Mouse (Mus musculus): ENCODE measurements at regions not wholly inside any gene's neighbourhood (a gene's known extent, or its start where the extent isn't known, plus 50 kb on each side); places are given as distances from the start of the nearest gene placed in this dataset.

DNA sequence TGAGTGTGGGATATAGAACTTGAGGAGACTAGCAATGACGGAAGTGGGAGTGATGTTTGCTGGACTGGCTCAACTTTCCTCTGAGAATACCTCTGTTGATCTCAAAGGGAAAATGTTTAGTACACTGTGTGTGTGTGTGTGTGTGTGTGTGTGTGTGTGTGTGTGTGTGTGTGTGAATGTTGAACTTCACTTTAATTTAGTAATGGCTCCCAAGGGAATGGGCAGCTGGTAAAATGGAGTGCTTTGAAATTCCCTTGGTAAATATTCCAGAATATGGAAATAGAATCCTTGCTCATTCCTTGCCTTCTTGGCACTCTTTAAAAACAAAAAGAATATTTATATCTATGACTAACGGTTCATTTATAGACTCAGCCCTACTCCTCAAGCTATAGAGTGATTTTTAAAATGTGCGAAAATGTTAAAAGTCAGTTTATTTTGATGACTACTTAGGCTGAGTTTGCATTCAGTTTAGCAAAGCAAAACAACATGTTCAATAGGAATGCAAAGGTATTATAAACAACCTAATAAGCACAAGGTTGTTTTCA lies 287.6 kb upstream of the Pitrm1 start:
- no peak for DNase-seq

- DNase-seq = no peak
These were observed 286.5 kb upstream of the Pitrm1 start for GRCm38 (mm10) chr13:6261458-6261857.

- no peak for DNase-seq
These were observed 277.4 kb upstream of the Pitrm1 start for GRCm38 (mm10) chr13:6270546-6270945.

DNA sequence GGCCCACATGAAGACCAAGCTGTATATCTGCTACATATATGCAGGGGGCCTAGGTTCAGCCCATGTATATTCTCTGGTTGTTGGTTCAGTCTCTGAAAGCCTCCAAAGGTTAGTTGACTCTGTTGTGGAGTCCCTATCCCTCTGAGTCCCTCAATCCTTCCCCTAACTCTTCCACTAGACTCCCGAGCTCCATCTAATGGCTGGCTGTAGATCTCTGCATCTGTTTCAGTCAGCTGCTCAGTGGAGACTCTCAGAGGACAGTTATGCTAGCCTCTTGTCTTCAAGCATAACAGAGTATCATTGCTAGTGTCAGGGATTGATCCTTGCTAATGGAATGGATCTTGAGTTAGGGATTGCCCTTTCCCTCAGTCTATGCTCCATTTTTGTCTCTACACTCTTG lies 275.0 kb upstream of the Pitrm1 start:
- peak in 1 of 2 experiments; percentile 5 for DNase-seq

DNA sequence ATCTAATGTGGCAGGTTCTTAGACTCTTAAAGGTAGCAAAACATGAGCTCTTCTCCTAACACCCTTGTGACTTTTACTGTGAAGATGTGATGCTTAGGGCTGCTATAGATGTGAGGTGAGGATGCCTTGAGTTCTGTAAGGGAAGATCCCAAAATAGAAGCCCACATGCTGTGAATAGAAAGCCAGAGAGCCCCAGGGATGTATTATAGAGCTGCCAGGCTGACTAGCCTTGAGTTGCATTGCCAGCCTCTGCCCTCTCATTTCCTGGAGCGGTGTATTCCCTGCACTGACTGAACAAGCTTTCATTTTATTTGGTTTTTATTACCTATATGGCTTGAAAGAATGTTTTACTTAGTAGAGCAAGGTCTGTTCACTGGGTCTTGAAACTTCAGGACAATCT lies 267.9 kb upstream of the Pitrm1 start:
- no peak for DNase-seq

- no peak for DNase-seq
These were observed 259.8 kb upstream of the Pitrm1 start for GRCm38 (mm10) chr13:6288109-6288508.

GRCm38 (mm10) chr13:6292098-6292497 lies 255.9 kb upstream of the Pitrm1 start:
- peak in 1 of 2 experiments; percentile 4 for DNase-seq

DNA sequence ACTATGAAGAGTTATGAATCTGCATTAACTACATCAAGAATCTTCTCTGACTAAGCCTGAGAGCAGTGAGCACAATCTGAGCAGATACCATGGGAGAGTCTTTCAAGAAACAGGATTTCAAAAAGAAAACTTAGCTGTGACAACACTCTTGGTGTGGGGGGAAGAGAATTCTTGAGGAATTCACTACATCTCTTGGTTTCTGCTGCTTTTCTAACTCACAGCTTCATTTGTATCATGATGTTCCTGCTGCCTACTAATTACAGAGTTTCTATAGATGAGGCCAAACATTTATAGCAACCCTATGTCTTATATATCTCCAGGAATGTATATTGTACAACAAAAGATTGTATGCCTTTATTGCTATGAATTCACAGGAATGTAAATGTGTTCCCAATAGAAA lies 242.2 kb upstream of the Pitrm1 start:
- DNase-seq = no peak

- DNase-seq = no peak
These were observed 241.3 kb upstream of the Pitrm1 start for GRCm38 (mm10) chr13:6306616-6306988.

DNA sequence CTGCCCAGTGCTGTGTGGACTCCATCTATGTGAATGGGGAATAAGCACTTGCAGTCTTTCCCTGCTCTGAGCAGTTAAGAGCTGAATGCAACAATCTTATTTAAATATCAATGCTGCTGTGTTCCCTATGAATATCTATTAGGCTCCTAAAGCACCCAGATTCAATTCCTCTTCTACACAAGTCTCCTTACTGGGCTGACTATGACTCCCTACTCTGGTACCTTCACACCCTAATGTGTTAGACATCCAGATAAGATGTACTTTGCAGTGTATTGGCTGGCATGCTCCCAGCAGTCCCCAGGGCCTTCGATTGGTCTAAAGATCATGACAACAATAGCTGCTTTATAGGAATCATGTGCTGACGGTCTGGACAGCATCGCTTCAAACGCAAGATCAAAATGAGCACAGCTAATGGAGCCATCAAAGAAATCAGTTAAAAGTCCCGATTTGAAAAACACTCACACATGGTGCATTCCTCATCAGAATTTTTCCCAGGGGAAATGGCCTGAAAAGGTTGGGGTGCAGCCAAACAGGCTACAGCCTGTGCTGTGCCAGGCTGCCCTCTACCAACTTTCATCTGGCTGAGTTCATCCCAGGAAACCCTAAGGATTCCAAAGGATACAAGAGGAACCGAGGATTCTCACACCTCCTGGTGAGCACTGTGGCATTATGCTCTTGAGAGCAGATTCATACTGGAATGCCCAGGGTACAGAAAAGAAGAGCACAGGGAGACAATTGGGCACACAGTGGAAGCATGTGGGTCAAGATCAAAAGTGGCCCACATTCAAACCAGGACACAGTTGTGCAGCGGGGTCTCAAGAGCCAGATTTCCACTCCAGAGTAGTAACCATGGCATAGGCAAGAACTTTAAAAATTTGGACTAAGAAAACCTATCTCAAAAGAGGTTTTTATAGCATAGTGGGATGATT lies 240.7 kb upstream of the Pitrm1 start:
- no peak for DNase-seq

GRCm38 (mm10) chr13:6316201-6316600 lies 231.7 kb upstream of the Pitrm1 start:
- DNase-seq = no peak

GRCm38 (mm10) chr13:6323948-6324347 lies 224.0 kb upstream of the Pitrm1 start:
- no peak for DNase-seq

DNA sequence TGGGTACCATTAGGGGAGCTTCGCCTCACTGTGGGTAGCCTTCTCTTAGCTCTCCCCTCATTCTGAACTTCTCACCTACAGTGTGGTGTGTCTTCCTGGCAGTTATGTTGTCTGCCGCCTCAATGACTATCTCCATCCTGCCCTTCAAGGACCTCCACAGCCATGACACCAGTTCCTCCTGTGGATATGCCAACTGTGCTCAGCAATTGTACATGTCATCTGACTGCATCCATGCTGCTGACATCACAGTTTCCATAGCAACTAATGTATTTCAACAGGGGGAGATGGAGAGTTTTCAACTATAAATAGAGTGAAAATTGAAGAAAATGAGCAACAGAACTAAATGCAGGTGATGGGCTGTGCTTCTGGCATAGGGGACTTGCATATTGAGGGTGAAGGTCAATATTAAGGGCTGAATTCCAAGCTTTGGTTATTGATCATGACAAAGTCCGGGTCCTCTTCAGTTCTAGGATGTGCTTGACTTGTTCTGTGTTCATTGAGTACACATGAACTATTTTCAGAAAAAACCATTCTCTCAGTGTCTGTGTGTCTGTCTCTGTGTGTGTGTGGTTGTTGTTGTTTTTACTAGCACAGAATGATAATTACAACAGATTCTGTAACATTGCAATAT lies 217.5 kb upstream of the Pitrm1 start:
- DNase-seq = no peak

- DNase-seq = no peak
These were observed 207.8 kb upstream of the Pitrm1 start for GRCm38 (mm10) chr13:6340157-6340556.

GRCm38 (mm10) chr13:6341102-6341737 lies 206.7 kb upstream of the Pitrm1 start:
- no peak for DNase-seq

DNA sequence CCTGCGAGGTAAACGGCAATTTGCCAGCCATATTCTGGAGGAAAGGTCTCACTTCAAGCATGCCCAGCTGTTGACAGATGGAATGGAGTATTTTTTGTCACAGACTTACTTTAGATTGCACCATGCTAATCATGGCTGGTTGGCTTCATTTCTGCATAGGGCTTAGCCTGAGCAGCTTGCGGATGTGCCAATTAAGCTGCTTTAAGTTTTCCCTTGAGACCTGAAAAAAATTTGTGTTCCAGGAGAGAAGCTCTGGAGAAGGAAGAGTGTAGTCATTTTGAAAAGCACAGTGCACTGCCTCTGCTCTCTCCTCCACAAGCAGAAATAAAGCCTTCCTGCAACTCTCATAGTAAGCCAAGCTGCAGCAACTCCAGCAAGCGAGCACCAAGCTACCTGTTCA lies 182.8 kb upstream of the Pitrm1 start:
- no peak for DNase-seq

DNA sequence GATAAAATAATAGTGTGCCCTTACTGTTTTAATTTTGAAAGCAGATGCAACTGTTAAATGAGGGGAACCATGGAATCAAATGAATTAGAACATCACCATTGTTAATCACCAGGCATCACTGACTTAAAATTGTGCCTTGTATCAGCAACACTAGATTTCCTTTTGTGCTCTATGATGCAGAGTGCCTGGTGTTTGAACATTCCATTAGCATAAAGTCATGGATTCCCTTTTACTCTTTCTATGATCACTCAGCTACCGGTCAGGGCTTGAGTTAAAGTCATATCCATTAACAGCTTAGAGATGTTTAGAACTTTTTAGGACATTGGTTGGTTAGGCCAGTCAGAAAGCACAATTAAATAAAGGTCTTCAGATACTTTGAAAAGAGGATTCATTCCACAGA lies 180.3 kb upstream of the Pitrm1 start:
- DNase-seq = no peak

DNA sequence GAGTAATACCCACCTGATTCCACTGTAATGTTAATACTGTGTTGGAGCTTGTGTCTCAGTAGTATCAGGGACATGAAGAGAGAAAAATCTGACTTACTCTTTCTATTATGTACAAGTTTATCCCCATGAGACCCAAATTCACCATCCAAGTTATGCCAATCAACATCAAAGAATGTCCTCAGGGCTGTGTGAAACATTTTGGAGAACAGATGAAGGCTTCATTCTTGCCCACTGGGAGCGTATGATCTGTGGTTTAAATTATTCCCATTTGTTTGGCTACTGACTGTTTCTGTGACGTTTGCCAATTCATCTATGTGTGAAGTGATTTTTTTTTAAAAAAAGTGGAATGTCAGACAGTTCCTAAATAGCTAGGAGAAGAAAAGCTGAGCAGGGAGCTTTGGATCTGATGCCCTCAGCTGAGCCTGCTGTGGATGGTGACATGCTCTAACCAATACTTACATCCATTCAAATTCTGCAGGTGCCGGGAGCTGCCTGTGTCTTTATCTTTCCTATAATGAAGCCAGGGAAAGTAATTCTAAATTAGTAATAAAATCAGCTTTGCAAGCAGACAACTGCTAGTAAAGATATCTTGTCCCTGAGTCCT lies 173.3 kb upstream of the Pitrm1 start:
- DNase-seq = no peak

DNA sequence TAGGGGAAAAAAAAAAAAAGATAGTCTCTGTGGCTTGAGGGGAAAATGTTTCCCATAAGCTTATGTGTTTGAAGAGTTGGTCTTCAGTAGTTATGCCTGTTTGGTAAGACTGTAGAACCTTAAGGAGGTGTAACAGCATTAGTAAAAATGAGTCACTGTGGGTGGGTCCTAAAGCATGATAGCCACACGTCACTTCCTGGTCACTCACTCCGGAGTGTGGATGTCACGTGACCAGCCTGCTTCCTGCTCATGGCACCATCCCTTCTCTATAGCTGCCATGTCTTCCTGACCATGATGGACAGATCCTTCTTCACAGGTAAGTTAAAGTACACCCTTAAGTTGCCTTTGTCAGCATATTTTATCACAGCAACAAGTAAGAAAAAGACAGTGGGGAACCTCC lies 170.0 kb upstream of the Pitrm1 start:
- DNase-seq = no peak

DNA sequence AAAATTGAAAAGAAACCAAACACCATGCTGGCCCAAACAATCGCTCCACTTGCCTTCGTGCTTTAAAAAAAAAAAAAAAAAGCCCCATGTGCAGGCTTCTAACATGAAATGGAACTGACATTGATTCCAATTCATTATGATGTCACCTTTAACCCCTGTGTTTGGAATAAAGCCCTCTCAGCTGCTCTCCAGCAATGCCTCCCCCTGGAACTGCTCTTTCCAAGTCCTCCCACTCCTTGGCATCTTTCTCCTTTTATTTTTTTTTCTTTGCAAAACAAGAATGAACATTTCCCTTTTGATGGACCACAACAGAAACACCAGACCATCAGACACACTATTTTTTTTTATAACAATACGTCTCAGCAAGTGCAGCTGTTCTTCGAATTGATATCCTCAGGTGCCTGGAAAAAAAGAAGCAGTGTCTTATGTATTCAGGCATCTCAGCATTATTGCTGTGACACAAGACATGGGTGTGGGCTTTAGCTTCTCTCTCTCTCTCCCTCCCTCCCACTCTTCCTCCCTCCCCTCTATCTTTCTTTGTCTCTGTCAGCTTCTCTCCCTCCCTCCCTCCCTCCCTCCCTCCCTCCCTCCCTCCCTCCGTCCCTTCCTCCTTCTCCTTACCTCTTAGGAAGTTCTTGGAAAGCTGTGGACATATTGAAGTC lies 152.3 kb upstream of the Pitrm1 start:
- no peak for DNase-seq

DNA sequence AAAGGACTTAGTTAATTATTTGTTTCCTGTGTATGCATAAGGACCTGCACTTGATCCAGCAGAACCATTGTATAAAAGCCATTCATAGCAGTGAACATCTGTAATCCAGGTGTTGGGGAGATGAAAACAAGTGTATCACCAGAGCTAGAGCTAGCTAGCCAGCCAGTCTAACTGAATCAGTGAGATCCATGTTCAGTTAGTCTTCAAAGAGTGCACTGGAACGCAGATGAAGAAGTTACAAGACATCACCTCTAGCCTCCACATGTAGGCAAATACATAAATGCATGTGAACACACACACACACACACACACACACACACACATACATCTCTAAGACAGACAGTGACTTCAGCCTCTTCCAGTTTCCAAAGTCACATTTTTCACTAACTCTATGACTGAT lies 150.3 kb upstream of the Pitrm1 start:
- DNase-seq = no peak

DNA sequence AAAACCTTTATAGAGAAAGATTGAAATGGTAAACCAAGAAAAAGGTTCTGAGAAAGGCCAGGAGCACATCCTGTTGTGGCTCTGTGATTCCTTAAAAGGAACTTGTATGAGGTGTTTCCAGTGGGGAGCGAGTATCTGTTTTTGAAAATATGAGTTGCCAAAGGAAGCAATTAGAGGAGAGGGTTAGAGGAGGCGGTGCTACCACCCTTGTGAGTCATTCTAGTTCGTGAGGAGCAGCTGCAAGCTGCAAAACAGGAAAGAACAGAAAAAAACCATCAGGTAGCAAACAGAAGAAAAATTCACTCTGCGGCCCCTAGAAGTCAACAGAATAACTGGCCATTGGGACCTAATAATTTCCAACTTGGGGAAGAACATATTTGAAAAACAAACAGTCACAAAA lies 116.1 kb upstream of the Pitrm1 start:
- DNase-seq = no peak

- no peak for DNase-seq
These were observed 101.0 kb upstream of the Pitrm1 start for GRCm38 (mm10) chr13:6446976-6447375.

All from kidney, adult 8-10 months (tissue).